In the genomic region with DNA sequence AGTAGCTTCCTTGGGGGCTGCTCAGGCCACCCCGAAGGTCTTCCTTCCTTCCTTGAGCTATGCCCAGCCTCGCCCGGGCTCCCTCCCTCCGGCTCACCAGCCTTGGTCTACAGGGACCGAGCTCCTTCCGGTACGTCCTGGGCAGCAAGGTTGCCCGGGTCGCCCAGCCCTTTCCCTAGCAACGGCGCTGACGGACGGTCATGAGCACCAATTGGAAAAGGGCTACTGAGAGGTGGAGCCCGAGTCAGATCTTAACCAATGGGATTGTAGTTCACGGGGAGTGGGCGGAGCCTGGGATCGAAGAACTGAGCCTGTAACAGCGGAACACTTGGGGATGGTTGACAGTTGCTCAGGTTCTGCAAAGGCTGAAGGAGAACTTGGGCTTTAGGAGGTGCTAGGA, we compare ENCODE assay signal across 8 mouse cellular contexts. TPM values are rescaled to one million over a fixed set of nuclear protein-coding genes. Genes with fewer than 3 reads are reported as not detected.
DNase-seq lines count a peak whose midpoint lies in the region; ATAC-seq and TF ChIP-seq lines count a peak whose summit lies in the region.

A gene (minus strand): TSS at position 154 of the 400 bp plus-strand sequence.

- peak within 1 kb of the TSS; percentile 48 for H3K9ac ChIP-seq in lung, postnatal 0 days (replicated peaks; ENCODE audit: low read depth)

- no peak for TF ChIP-seq EP300 in lung, postnatal 0 days (IDR thresholded peaks at IDR 0.05)

- H3K36me3 ChIP-seq in hindbrain, embryonic 10.5 days: no peaks in the 10 kb centered on the region; the same call in 1 of the 2 replicates
- H3K36me3 ChIP-seq in lung, postnatal 0 days (ENCODE audit: insufficient read depth, low read length): no peaks in the 10 kb centered on the region

- peak within 1 kb of the TSS; percentile 69 for H3K4me3 ChIP-seq in hindbrain, embryonic 10.5 days
- peak within 1 kb of the TSS; percentile 47 for H3K4me3 ChIP-seq in lung, postnatal 0 days (ENCODE audit: low read depth, low read length)

- H3K4me1 ChIP-seq in hindbrain, embryonic 10.5 days (replicated peaks): peaks cover 40% of the 10 kb centered on the region
- H3K4me1 ChIP-seq in lung, postnatal 0 days (ENCODE audit: insufficient read depth, low read depth, low read length): peaks cover 7% of the 10 kb centered on the region; the same call in 1 of the 2 replicates

- DNase-seq in MN1 (ENCODE audit: low spot score): peak; percentile 100
- peak; percentile 100 for DNase-seq in cerebellum, adult 9-10 months
- DNase-seq in hindbrain, embryonic 10.5 days (ENCODE audit: low spot score): peak; percentile 99
- DNase-seq in layer of hippocampus, adult 9-11 months: peak; percentile 98
- DNase-seq in lung, postnatal 0 days (ENCODE audit: low spot score): peak; percentile 98
- peak; percentile 100 for DNase-seq in ovary, postnatal 14 days (ENCODE audit: low spot score)
- peak; percentile 99 for DNase-seq in thymus, postnatal 14 days

- TF ChIP-seq CTCF in lung, postnatal 0 days (IDR thresholded peaks at IDR 0.05): no peak

- peak within 1 kb of the TSS; percentile 70 for H3K4me2 ChIP-seq in lung, postnatal 0 days (replicated peaks; ENCODE audit: low read depth, low read length)

- no peaks in the 10 kb centered on the region for H3K27me3 ChIP-seq in hindbrain, embryonic 10.5 days (ENCODE audit: insufficient read depth, poor library complexity, severe bottlenecking)
- H3K27me3 ChIP-seq in lung, postnatal 0 days (replicated peaks; ENCODE audit: insufficient read depth, low read length): no peaks in the 10 kb centered on the region

- peak; percentile 95 for ATAC-seq in frontal cortex, adult (ENCODE audit: low TSS enrichment)
- ATAC-seq in lung, postnatal 0 days: peak; percentile 98

- peak within 1 kb of the TSS; percentile 94 for H3K27ac ChIP-seq in hindbrain, embryonic 10.5 days
- peak within 1 kb of the TSS; percentile 85 for H3K27ac ChIP-seq in lung, postnatal 0 days (ENCODE audit: low read length)

- no peaks in the 10 kb centered on the region for H3K9me3 ChIP-seq in hindbrain, embryonic 10.5 days
- H3K9me3 ChIP-seq in lung, postnatal 0 days (ENCODE audit: low read length): no peaks in the 10 kb centered on the region

- WGBS in hindbrain, embryonic 10.5 days: under 1% methylated on average over 18 of the region's 18 CpGs
- WGBS in lung, postnatal 0 days: 1% methylated on average over 18 of the region's 18 CpGs

RNA-seq across cellular contexts. Expression of the gene that starts here (rescaled TPM):
- 12.6 and 15.3 TPM in 2 replicates for polyA plus RNA-seq in hindbrain, embryonic 10.5 days (2016; fragmentation: Nextera tagmentation; extraction: Ambion mirVana)
- polyA plus RNA-seq in lung, postnatal 0 days (2015; fragmentation: Nextera tagmentation; extraction: Ambion mirVana): 7.9 and 9.7 TPM in 2 replicates

Comparison
In these comparisons a context has a peak if more than half of its experiments do, and no peak if none do; other contexts are left out.
1. Peak in every context shown above with its lines: DNase-seq, ATAC-seq, H3K4me3 ChIP-seq and H3K27ac ChIP-seq.